Mouse (Mus musculus): ENCODE results near the gene Matn4.

Matn4 gene

GRCm38 (mm10) chr2:164418308-164418875 lies 13.4 kb upstream of the Matn4 start:
- in situ Hi-C loops (cut with MboI, MseI), result no loop called here

GRCm38 (mm10) chr2:164417198-164417597 lies 12.2 kb upstream of the Matn4 start:
- in situ Hi-C loops (cut with MboI, MseI), result no loop called here

DNA sequence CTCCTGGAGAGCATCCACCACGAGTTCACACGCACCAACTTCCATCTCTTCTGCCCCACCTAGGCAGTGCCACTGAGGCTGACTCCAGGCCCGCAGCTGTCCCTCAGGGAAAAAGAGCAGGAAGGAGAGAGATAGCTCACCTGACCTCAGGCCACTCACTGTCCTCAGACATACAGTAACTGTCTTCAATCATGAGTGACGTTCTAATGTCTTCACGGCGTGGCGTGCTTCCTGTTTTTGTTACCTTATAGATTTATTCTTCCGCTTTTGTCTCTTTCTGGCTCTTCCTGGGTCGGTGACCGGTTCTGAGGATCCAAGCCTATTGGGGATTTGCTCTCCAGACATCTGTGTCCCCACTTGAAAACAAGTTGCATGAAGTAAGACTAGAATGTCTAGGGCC lies 9.6 kb upstream of the Matn4 start:
- in situ Hi-C loops (cut with MboI, MseI), result no loop called here

DNA sequence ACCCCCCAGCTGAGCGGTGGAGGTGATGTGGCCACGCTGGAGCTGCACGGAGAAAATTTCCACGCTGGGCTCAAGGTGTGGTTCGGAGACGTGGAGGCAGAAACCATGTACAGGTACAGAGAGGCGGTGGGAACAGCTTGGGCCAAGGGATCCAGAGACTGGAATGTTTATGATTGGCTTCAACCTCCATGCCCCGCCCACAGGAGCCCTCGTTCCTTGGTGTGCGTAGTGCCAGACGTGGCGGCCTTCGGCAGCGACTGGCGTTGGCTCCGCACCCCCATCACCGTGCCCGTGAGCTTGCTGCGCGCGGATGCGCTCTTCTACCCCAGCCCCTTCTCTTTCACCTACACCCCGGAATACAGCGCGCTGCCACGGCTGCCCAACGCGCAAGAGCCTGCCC lies 9.2 kb upstream of the Matn4 start:
- in situ Hi-C loops (cut with MboI, MseI), result no loop called here

DNA sequence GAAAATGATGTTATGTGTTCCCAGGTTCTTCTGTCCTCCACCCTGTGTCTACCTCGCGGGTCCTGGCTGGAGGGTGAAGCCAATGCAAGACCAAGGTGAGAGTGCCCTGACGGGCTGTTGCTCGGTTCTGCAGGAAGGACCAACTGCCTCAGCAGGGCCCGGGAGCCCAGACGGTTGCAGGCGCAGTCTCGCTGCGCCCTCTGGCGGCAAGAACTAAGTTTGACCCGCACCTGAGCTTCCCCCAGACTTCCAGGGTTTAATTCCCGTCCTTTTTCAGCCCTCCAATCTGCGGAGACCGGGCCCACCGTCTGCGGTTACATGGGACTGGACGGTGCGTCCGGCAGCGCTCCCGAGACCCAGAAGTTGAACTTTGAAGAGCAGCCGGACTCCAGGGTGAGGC lies 2.7 kb upstream of the Matn4 start:
- in situ Hi-C loops (cut with MboI, MseI), result no loop called here

- in situ Hi-C loops (cut with MboI, MseI), result no loop called here
These were observed 559 bp upstream of the Matn4 start for GRCm38 (mm10) chr2:164405519-164405918.

DNA sequence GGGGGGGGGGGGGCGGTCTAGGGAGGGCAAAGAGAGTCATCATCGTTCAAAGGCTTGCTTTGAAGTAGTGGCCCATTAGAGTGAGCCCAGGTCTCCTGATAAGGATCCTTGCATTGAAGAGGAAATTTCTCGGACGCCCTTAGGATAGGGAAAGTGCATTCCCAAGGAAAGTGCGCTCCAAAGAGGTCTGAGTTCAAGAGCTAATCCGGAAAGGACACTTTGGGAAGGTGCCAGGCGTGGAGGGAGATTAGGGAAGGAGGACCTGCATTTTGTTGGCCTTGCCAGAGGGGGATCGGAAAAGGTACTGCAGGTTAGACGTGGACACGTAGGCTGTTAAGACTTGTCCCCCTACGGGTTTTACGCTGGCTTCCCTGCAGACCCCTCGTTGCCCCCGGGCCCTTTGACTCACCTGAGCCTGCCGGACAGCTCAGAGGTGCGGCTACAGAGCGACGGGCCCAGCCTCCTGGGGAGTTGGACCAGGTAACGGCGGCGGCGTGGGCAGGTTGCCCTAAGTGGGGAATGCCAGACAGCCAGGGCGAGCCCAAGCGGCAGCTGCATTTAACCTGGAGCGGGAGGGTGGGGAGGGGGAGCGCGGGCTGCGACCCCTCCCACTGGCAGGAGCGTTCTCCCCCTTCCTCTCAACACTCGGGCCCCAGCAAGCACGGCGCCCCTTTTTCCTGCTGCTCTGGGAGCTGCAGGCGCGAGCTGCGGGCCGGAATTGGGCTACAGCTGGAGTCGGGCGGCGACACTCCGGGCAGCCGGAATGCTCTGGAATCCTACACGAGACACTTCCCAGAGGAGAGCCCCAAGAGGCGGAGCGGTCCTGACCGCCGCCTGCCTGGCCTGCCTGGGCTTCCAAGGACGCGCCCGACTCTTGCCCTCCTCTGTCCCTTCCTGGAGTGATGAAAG lies 624 bp downstream of the Matn4 start:
- in situ Hi-C loops (cut with MboI, MseI), result no loop called here

DNA sequence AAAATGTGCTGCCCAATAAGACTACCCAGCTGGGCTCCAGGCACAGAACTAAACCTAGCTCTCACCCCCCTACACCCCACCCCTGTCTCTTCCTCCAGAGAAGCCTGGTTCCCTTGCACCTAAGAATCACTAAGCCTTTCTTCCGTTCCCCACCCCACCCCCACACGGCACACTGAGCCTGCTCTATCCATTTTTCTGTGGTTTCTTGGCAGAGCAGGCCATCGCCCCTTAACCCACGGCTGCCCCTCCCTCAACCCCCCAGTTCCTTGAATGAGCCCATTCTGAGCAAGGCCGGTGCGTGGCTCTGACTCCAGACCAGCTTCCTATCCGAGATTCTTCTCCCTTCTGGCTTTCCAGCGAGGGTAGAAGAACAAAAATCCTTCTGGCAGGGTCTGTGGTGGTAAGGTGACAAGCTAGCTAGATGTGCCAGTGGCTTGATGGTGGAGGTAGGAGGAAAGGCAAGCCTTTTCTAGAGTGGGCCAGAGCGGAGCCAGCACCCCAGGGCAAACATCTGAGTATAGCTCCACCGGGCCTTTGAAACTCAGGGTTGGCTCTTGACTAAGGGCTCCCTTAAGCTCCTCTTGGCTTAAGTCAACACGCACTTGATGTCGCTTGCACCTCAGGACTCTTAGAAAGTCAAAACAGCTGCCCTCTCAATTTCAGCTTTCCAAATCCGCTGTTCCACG lies 1.4 kb downstream of the Matn4 start:
- in situ Hi-C loops (cut with MboI, MseI), result no loop called here

- in situ Hi-C loops (cut with MboI, MseI), result no loop called here
These were observed 2.1 kb downstream of the Matn4 start, which contains the start of gene Rbpjl for GRCm38 (mm10) chr2:164402906-164403305. Gene Rbpjl (plus strand): TSS chr2:164403141.

DNA sequence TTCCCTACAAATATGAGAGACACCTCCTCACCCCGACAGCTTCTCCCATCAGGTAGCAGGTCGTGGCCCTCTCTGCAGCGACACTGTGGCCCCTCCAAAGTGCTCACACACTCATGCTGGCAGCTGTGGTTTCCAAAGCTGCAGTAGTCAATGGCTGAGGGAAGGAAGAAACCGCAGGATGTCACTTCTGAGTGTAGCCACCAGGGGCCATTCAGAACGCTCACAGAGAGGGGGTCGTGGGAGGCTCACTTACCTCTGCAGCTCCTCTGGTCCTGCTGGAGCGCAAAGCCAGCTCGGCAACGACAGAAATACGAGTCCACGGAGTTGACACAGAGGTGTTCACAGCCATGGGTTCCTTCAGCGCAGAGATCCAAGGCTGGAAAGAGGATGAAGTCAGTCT lies 8.0 kb downstream of the Matn4 start:
- in situ Hi-C loops (cut with MboI, MseI), result no loop called here

GRCm38 (mm10) chr2:164396076-164396475 lies 8.9 kb downstream of the Matn4 start:
- in situ Hi-C loops (cut with MboI, MseI), result no loop called here

GRCm38 (mm10) chr2:164393126-164393525 lies 11.8 kb downstream of the Matn4 start:
- in situ Hi-C loops (cut with MboI, MseI), result no loop called here

GRCm38 (mm10) chr2:164389499-164389898 lies 15.5 kb downstream of the Matn4 start:
- in situ Hi-C loops (cut with MboI, MseI), result no loop called here

GRCm38 (mm10) chr2:164389020-164389419 lies 15.9 kb downstream of the Matn4 start, which contains the start of gene Slpi:
Gene Slpi (minus strand): TSS chr2:164389095.
- in situ Hi-C loops (cut with MboI, MseI), result no loop called here

- in situ Hi-C loops (cut with MboI, MseI), result no loop called here
These were observed 18.0 kb downstream of the Matn4 start for GRCm38 (mm10) chr2:164386953-164387352.

- in situ Hi-C loops (cut with MboI, MseI), result no loop called here
These were observed 18.8 kb downstream of the Matn4 start for GRCm38 (mm10) chr2:164385927-164386763.

- in situ Hi-C loops (cut with MboI, MseI), result no loop called here
These were observed 21.1 kb downstream of the Matn4 start for GRCm38 (mm10) chr2:164383656-164384399.

GRCm38 (mm10) chr2:164382971-164383370 lies 22.0 kb downstream of the Matn4 start:
- in situ Hi-C loops (cut with MboI, MseI), result no loop called here

DNA sequence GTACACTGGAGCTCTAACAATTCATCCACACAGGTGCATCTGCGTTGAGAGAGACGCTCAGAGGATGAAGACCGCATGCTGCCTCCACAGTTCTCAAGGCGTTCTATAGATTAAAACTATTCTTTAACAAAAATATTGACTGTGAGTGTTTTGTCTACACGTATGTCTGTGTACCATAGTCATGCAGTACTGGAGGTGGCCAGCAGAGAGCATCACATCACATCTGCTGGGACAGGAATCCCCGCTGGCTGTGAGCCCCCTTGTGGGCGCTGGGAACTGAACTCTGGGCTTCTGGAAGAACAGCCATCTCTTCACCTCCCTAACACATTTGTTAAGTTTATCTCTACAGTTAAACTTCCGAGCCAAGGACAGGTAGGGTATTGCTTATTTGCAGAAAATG lies 23.2 kb downstream of the Matn4 start:
- in situ Hi-C loops (cut with MboI, MseI), result no loop called here

- in situ Hi-C loops (cut with MboI, MseI), result no loop called here
These were observed 27.2 kb downstream of the Matn4 start for GRCm38 (mm10) chr2:164377478-164378426.
